Mouse (Mus musculus) liver, adult 2 months (tissue): ENCODE results near the gene Gm20388. TPM values are rescaled to one million over a fixed set of nuclear protein-coding genes. Genes with fewer than 3 reads are reported as not detected.

Source experiments
- DNase-seq: peaks from one replicate; pipeline ENCODE4 v3.0.0-alpha.2; 2011; ENCODE audit warnings: low read depth, low spot score; ENCODE audit errors: extremely low read depth
- H3K27ac ChIP-seq: fragments of 200-500 bp; replicated peaks from 2 replicates; pipeline ENCODE4 v1.5.1; 2012; ENCODE audit warnings: low read depth, mild to moderate bottlenecking, control low read depth, inconsistent platforms, low read length; ENCODE audit not compliant: insufficient read depth
- H3K27me3 ChIP-seq: fragments of 200-500 bp; 2 replicates; pipeline ENCODE4 v1.6.1; 2012; ENCODE audit warnings: mild to moderate bottlenecking, moderate library complexity, low read length, inconsistent platforms; ENCODE audit not compliant: control insufficient read depth, insufficient read depth
- H3K36me3 ChIP-seq: fragments of 200-500 bp; 2 replicates; pipeline ENCODE4 v1.6.1; 2012; ENCODE audit warnings: low read length, inconsistent platforms; ENCODE audit not compliant: control insufficient read depth, insufficient read depth
- H3K4me1 ChIP-seq: fragments of 200-500 bp; 2 replicates; pipeline ENCODE4 v1.6.1; 2011; ENCODE audit warnings: low read length; ENCODE audit not compliant: control insufficient read depth, insufficient read depth
- H3K4me3 ChIP-seq: fragments of 200-500 bp; 2 replicates; pipeline ENCODE4 v1.5.1; 2011; ENCODE audit warnings: low read depth, mild to moderate bottlenecking, control low read depth, low read length, moderate library complexity; ENCODE audit not compliant: insufficient read depth
- H3K79me2 ChIP-seq: fragments of 200-500 bp; 2 replicates; pipeline ENCODE4 v1.6.1; 2012; ENCODE audit warnings: inconsistent platforms, mild to moderate bottlenecking, low read length, moderate library complexity; ENCODE audit not compliant: control insufficient read depth, insufficient read depth
- H3K9ac ChIP-seq: fragments of 200-500 bp; 2 replicates; pipeline ENCODE4 v1.6.1; 2012; ENCODE audit warnings: low read depth, mild to moderate bottlenecking, control low read depth, inconsistent platforms, low read length
- CTCF ChIP-seq: fragments of 200-500 bp; IDR thresholded peaks from 2 replicates; pipeline ENCODE4 v1.5.1; 2011; ENCODE audit warnings: low read depth, low read length, control low read depth
- POLR2A ChIP-seq: fragments of 200-500 bp; IDR thresholded peaks from 2 replicates; pipeline ENCODE4 v1.6.1; 2011; ENCODE audit warnings: low read length, control low read depth; ENCODE audit not compliant: insufficient read depth; ENCODE audit errors: extremely low read depth
- WGBS: fragments of 180-500 bp; shearing (Covaris S2); methylation state at CpG from one replicate; pipeline ENCODE4 v1.1.7; 2018; 5-methylcytosine and 5-hydroxymethylcytosine counted together
- polyA plus RNA-seq: library from polyadenylated mRNA; depleted of rRNA; stranded (reverse); fragments of >200 nt; gene quantifications from 2 replicates; pipeline ENCODE4 v1.2.3, GENCODE M21; 2012
- total RNA-seq: library from RNA; depleted of rRNA; stranded (reverse); fragments of >200 nt; gene quantifications from 2 replicates; pipeline ENCODE4 v1.2.3, GENCODE M21; 2014

Gene Gm20388
- total and polyA plus RNA-seq, 2 experiments, result 6.4 to 19.9 TPM

DNA sequence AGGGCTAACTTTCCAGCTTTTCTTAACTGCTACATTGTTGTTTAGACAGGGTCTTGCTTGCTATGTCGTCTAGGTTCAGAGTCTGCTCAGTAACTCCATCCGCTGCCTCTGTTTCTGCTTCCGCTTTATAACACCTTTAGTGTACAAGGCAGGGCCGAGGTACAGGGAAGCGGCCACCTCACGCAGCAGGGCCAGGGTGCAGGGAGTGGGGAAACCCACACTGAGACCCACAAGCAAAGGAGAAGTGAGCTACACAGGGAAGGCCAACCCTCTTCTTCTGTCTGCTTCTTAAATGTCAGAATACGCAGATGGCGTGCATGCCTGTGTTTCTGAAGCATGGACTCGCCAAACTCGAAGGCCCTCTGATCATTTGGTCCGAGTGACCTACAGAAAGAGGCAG is 568.1 kb downstream of the Gm20388 start:
- no peak for DNase-seq
- Histone ChIP-seq H3K27ac (no peak overlapping the region), H3K36me3 (no peaks in the 10 kb centered on the region), H3K27me3 (no peaks in the 10 kb centered on the region), H3K9ac (no peak overlapping the region), H3K79me2 (no peaks in the 10 kb centered on the region), H3K4me1 (peaks cover 8% of the 10 kb centered on the region; the same call in 1 of the 2 replicates), H3K4me3 (no peak overlapping the region)
- 94% methylated on average over 11 of the region's 11 CpGs for WGBS
- TF ChIP-seq CTCF, result no peak
- no peak for TF ChIP-seq POLR2A

DNA sequence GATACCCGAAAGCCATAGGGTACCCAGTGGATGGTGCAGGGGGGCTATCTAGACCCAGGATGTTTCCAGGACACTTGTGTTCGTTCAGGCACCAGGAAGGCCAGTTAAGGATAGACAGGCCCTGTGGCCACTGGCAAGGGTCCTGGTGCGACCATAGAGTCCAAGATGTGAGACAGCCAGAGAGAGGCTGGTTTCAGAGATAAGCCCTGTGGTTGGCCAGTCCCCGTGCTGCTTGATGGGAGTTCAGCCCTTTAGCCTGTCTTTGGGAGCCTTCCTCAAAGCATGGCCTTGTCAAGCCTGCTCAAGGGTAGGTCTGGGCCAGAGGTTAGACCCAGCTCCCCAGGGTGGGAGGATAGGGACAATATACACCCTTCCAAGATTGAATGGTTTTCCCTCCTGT is 569.0 kb downstream of the Gm20388 start:
- TF ChIP-seq CTCF (no peak), POLR2A (no peak)
- no peaks in the 10 kb centered on the region for H3K79me2 ChIP-seq
- no peaks in the 10 kb centered on the region for H3K36me3 ChIP-seq
- DNase-seq, result no peak
- H3K27ac ChIP-seq, result no peak overlapping the region
- peaks cover 5% of the 10 kb centered on the region; the same call in 1 of the 2 replicates for H3K4me1 ChIP-seq
- no peak overlapping the region for H3K4me3 ChIP-seq
- no peak overlapping the region for H3K9ac ChIP-seq
- 91% methylated on average over 4 of the region's 4 CpGs for WGBS
- no peaks in the 10 kb centered on the region for H3K27me3 ChIP-seq

DNA sequence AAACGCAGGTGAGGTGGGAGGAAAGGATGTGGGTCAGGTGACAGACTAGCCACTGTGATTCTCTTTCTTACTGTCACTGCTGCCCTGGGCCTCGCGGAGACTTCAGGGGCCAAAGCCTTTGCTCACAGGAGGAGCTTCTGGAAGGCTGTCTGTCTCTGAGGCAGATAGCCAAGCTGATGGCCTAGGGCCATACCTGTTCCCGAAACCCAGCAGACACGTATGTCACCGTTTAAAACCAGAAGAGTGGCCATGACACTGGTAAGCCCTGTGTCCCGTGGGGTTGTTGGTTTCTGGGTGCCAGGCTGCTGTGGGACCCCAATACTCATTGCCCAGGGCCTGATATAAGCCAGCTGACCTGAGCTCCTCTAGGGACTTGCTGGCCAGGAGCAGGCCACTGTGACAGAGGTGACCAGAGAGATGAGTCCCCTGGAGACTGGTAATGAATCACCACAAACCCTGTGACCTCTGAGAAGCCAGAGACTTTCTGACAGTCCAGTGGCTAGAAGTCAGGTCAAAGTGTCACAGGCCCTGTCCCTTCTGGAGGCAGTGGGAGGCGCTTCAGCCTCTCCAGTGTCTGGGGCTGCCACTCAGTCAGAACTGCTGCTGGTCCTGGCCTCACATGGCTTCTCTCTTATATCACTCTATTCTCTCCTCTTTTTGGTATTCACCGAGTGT is 571.5 kb downstream of the Gm20388 start:
- 64% methylated on average over 9 of the region's 9 CpGs for WGBS
- 0 out of 2 replicates have a peak, but pooled peaks have one; percentile 3 for TF ChIP-seq CTCF
- TF ChIP-seq POLR2A, result no peak

DNA sequence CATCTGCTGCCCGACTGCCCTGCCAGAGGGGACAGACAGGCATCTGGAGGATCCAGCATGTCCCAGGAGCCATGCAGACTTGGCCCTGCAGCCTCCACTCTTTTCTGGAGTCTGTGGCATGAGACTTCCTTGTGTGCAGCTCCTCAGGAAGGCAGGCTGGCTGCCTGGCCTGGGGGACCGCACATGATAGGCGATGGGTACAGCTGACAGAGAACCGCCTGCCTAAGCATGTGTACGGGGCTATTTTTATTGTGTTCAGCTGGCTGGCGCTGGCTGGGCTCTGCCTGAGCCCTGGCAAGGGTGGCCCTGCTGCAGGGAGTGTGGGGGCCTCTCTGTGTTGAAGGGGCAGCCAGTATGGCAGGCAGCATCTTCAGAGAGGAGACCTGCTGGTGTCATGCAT is 573.8 kb downstream of the Gm20388 start:
- TF ChIP-seq POLR2A (no peak), CTCF (no peak)
- no peaks in the 10 kb centered on the region; the same call in 1 of the 2 replicates for H3K79me2 ChIP-seq
- H3K27me3 ChIP-seq, result no peaks in the 10 kb centered on the region
- H3K4me3 ChIP-seq, result no peak overlapping the region
- WGBS, result 87% methylated on average over 6 of the region's 6 CpGs
- DNase-seq, result no peak
- no peaks in the 10 kb centered on the region for H3K4me1 ChIP-seq
- no peak overlapping the region for H3K27ac ChIP-seq
- no peak overlapping the region for H3K9ac ChIP-seq
- H3K36me3 ChIP-seq, result no peaks in the 10 kb centered on the region

More for the DNA sequence above, 571.5 kb downstream of the Gm20388 start:
- Histone ChIP-seq H3K79me2 (no peaks in the 10 kb centered on the region), H3K9ac (no peak overlapping the region), H3K4me1 (no peaks in the 10 kb centered on the region), H3K27me3 (no peaks in the 10 kb centered on the region), H3K27ac (no peak overlapping the region), H3K4me3 (no peak overlapping the region), H3K36me3 (no peaks in the 10 kb centered on the region)
- peak; percentile 65 for DNase-seq

DNA sequence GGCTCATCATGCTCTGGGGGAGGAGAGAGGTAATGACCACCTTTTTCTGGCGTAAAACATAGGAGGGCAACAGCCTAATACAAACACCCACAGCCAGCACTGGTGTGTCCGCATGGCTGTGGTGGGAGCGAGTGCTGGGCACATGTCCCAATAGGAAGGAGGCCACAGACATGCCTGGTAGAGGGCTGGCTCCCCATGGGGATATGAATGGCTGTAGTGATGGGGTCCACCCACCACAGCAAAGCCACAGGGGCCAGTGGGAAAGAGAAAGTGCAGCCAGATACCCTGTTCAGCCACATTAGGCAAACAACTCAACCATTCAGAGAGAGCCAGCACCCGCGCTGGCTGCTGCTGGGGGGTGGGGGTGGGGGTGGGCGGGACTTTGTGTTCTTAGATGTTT is 574.5 kb downstream of the Gm20388 start:
- Histone ChIP-seq H3K4me1 (peaks cover 5% of the 10 kb centered on the region), H3K27ac (no peak overlapping the region)
- WGBS, result 63% methylated on average over 6 of the region's 6 CpGs

More for the DNA sequence above, 574.5 kb downstream of the Gm20388 start:
- H3K36me3 ChIP-seq, result no peaks in the 10 kb centered on the region
- no peak overlapping the region for H3K4me3 ChIP-seq
- DNase-seq, result no peak
- no peak for TF ChIP-seq POLR2A
- TF ChIP-seq CTCF, result no peak
- H3K79me2 ChIP-seq, result no peaks in the 10 kb centered on the region; the same call in 1 of the 2 replicates
- no peaks in the 10 kb centered on the region for H3K27me3 ChIP-seq
- H3K9ac ChIP-seq, result no peak overlapping the region
